Mouse (Mus musculus) G1E (cell line): Measurements from ENCODE around the gene Stx8. TPM values are rescaled to one million over a fixed set of nuclear protein-coding genes. Genes with fewer than 3 reads are reported as not detected.

Source experiments
- ATAC-seq: 2 replicates; pipeline ENCODE4 v1.8.0; 2016; ENCODE audit warnings: mild to moderate bottlenecking; ENCODE audit not compliant: insufficient number of reproducible peaks, poor library complexity, low FRiP score, severe bottlenecking; ENCODE audit errors: extremely low read depth
- DNase-seq: peaks from one replicate; pipeline ENCODE4 v3.0.0; 2012; ENCODE audit warnings: low spot score
- H3K27me3 ChIP-seq: 2 replicates; pipeline ENCODE4 v1.6.1; 2012; ENCODE audit warnings: mild to moderate bottlenecking, low read length, inconsistent platforms; ENCODE audit not compliant: insufficient read depth
- H3K36me3 ChIP-seq: replicated peaks from 2 replicates; pipeline ENCODE3; 2012; ENCODE audit warnings: mild to moderate bottlenecking, inconsistent platforms
- H3K4me1 ChIP-seq: 2 replicates; pipeline ENCODE4 v1.6.1; 2012; ENCODE audit warnings: low read depth, low read length, inconsistent platforms, mixed read lengths; ENCODE audit not compliant: insufficient read depth
- H3K4me3 ChIP-seq: 2 replicates; pipeline ENCODE4 v1.5.1; 2012; ENCODE audit warnings: low read depth, mild to moderate bottlenecking, inconsistent platforms, low read length, moderate library complexity, mixed read lengths
- H3K9me3 ChIP-seq: replicated peaks from 2 replicates; pipeline ENCODE4 v1.6.1; 2012; ENCODE audit warnings: inconsistent platforms
- CTCF ChIP-seq: IDR thresholded peaks from 2 replicates; pipeline ENCODE4 v1.5.1; 2012; ENCODE audit warnings: low read depth, low read length, inconsistent platforms, mixed read lengths
- GATA1 ChIP-seq: IDR thresholded peaks from 2 replicates; pipeline ENCODE4 v1.6.1; 2012; ENCODE audit warnings: borderline replicate concordance, low read length, inconsistent platforms, mixed read lengths
- GATA2 ChIP-seq: IDR thresholded peaks from 2 replicates; pipeline ENCODE4 v1.6.1; 2012; ENCODE audit warnings: low read depth, low read length, inconsistent platforms, borderline replicate concordance
- POLR2AphosphoS5 ChIP-seq: IDR thresholded peaks from 2 replicates; pipeline ENCODE4 v1.6.1; 2012; ENCODE audit warnings: low read depth, low read length, inconsistent platforms; ENCODE audit not compliant: insufficient replicate concordance
- TAL1 ChIP-seq: conservative IDR thresholded peaks from 2 replicates; pipeline ENCODE4 v1.6.1; 2012; ENCODE audit warnings: low read depth, low read length, inconsistent platforms, mixed read lengths
- polyA plus RNA-seq: library from polyadenylated mRNA; stranded (reverse); fragments of >175 nt; gene quantifications from 2 replicates; pipeline ENCODE4 v1.2.3, GENCODE M21; 2012
- total RNA-seq, 2 experiments: library from RNA; stranded (forward) in 1 of 2; stranded (reverse) in 1 of 2; fragments of 200-1000 nt in 1 of 2; fragments of >200 nt in 1 of 2; fragmentation: Nextera tagmentation in 1 of 2; gene quantifications; 2 replicates each; pipeline ENCODE4 v1.2.3; 2014 to 2017

The Stx8 gene
- total and polyA plus RNA-seq, 3 experiments, result 1.6 to 62.2 (median 40.1) TPM

DNA sequence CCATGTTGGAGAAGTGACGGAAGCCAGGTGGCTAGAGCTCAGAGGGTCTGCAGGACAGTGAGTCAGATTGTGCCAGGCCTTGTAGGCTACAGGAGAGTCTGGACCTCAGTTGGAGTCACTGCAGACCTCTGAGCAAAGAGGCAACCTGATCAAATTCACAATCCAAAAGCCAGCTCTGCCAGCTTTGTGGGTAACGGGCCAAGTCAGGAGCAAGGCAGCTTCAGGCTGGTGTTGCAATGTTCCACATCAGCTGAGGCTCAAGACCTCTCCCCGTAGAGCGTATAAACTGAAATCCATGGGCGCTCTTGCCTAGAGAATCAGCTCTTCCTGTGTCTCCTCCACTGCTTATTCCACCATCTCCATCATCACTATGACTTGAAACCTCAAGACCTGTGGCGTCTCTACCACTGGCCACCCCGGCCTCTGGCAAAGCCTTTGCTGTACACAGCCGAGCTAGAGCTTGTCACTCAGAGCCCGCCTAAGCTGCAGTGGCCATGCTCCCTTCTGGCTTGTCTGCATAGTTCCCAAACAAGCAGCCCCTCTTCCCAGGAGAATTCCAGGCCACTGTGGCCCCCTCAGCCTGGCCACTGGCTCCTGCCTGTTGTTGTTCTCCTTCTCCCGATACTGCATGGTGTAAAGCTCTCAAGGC lies 235.9 kb downstream of the Stx8 start:
- DNase-seq (no peak), ATAC-seq (no peak)

DNA sequence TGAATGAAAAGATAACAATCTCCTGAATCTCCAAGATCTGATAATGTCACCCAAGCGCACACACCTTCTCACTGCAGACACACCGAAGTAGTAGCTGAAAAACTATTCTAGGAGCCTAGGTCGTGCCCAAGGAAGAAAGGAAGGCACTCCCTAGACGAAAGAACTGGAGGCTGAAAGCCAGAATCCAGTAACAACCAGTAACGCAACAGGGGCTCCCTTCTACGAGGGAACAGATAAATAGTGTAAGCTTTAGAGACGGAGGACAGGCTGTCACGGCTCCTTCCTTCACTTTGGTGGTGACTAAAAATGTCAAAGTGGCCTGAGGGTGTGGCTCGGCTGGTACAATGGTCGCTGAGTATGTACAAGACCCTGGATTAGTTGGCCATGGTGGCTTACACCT lies 236.6 kb downstream of the Stx8 start:
- Histone ChIP-seq H3K4me3 (no peak overlapping the region), H3K4me1 (no peaks in the 10 kb centered on the region), H3K27me3 (no peaks in the 10 kb centered on the region), H3K36me3 (peaks cover 17% of the 10 kb centered on the region), H3K9me3 (no peaks in the 10 kb centered on the region)
- no peak for TF ChIP-seq POLR2AphosphoS5
- no peak for TF ChIP-seq GATA2
- no peak for TF ChIP-seq CTCF
- no peak for TF ChIP-seq GATA1
- no peak for TF ChIP-seq TAL1
- no peak for DNase-seq
- ATAC-seq, result no peak

More for the DNA sequence above, 235.9 kb downstream of the Stx8 start:
- Histone ChIP-seq H3K36me3 (peaks cover 17% of the 10 kb centered on the region), H3K9me3 (no peaks in the 10 kb centered on the region), H3K27me3 (no peaks in the 10 kb centered on the region), H3K4me1 (no peaks in the 10 kb centered on the region), H3K4me3 (no peak overlapping the region)
- TF ChIP-seq GATA1, result no peak

DNA sequence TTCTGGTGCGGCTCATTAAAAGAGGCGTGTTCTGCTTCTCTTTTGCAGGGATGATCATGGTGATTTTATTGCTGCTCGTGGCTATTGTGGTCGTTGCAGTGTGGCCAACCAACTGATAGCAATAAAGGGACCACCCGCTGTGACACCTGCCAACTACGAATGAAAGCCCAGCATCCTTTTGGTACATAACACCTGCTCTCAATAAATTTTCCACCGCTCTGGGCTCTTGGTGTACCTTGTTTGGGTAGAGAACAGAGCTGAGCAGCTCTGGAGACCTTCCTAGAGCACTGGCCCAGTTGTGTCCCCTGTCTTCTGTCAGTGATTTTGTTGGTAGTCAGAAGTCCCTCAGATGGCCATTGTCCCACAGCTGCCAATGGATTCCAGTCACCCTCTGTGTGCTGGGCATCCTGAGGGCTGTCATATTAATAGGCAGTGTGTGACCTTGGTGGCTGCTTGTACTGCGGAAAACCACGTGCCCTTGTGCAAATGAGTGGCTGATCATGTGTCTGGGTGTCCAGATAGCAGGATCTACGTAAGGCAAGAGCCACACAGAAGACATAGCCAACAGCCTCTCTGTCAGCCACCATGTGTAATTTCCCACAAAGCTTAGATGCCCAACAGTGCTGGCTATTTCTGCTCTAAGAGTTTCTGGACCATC lies 237.8 kb downstream of the Stx8 start:
- no peaks in the 10 kb centered on the region for H3K4me1 ChIP-seq
- no peak for DNase-seq

DNA sequence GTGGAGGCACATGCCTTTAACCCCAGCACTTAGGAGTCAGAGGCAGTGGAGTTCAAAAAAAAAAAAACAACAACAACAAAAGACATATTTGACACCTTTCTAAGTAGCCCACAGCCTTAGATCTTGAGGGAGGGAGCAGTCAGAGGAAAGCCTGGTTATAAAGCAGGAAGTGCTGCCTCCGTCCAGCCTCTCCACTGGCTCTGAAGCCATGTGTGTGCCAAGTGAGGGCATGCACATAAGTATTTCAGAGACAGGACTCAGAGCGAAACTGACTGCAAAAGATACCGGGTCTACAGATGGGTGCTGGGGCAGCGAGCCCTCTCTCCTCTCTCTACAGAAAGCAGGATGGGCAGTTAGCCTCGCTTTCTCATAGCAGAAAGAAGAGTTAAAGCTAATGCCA lies 238.4 kb downstream of the Stx8 start:
- Histone ChIP-seq H3K4me3 (no peak overlapping the region), H3K36me3 (peaks cover 15% of the 10 kb centered on the region), H3K27me3 (no peaks in the 10 kb centered on the region), H3K9me3 (no peaks in the 10 kb centered on the region), H3K4me1 (no peaks in the 10 kb centered on the region)
- DNase-seq, result no peak
- TF ChIP-seq CTCF (no peak), GATA1 (no peak), POLR2AphosphoS5 (no peak), TAL1 (no peak), GATA2 (no peak)
- no peak for ATAC-seq

More for the DNA sequence above, 237.8 kb downstream of the Stx8 start:
- no peak for ATAC-seq
- Histone ChIP-seq H3K36me3 (peaks cover 15% of the 10 kb centered on the region), H3K4me3 (no peak overlapping the region), H3K27me3 (no peaks in the 10 kb centered on the region), H3K9me3 (no peaks in the 10 kb centered on the region)
- TF ChIP-seq CTCF (no peak), TAL1 (no peak), POLR2AphosphoS5 (no peak), GATA2 (no peak), GATA1 (no peak)

DNA sequence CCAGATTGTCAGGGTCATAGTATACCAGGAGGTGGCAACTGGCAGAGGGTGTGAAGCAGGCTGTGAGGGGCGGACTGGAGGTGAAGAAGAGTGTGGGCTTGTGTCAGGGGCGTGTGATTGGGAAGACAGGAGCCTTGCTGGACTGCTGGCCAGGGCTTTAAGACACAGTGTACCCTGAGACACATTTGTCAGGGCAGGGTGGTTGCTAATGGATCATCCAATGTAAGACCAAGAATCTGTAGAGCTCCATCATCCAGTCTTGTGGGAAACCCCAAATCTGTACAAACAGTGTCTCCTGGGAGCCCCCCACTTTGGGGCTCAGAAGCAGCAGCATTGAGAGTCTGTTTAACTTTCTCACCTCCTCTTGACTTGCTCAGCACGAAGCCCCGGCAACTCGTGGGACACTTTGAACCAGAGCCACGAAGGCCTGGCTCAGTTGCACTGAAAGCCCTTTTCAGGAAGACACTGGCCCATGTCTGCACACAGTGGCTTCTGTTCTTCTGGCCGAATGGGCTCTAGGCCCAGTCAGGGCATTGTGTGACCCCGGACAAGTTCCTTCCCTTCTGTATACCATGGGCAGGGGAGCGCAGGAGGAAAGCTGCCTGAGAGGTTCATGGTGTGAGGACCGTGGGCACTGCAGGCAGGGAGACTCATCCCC lies 239.7 kb downstream of the Stx8 start:
- no peaks in the 10 kb centered on the region for H3K27me3 ChIP-seq
- H3K4me3 ChIP-seq, result no peak overlapping the region
- H3K9me3 ChIP-seq, result no peaks in the 10 kb centered on the region
- H3K4me1 ChIP-seq, result no peaks in the 10 kb centered on the region
- no peak for DNase-seq
- TF ChIP-seq TAL1 (no peak), GATA1 (no peak), POLR2AphosphoS5 (no peak), GATA2 (no peak), CTCF (no peak)
- no peak for ATAC-seq
- H3K36me3 ChIP-seq, result peaks cover 15% of the 10 kb centered on the region

DNA sequence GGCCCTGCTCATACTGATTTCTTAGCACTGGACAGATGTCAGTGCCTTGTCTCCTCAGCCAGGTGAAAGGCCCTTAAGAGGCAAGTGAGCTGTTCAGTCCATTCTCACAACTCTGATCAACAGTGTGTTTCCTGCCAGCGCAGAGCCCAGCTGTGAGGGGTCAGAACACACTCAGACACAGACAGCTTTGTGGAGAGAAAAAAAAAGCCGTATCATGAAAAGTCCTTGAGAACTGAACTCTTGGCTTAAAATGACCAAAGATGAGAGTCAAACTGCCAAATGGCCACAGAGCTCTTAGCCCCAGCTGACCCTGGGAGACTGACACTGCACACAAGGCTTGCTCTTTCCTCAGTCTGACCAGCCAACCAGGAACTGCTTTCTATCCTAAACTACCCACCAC lies 242.0 kb downstream of the Stx8 start:
- Histone ChIP-seq H3K27me3 (no peaks in the 10 kb centered on the region), H3K4me1 (no peaks in the 10 kb centered on the region), H3K4me3 (no peak overlapping the region), H3K36me3 (peaks cover 15% of the 10 kb centered on the region), H3K9me3 (no peaks in the 10 kb centered on the region)
- TF ChIP-seq CTCF, result no peak
- no peak for TF ChIP-seq TAL1
- TF ChIP-seq GATA1, result no peak
- TF ChIP-seq POLR2AphosphoS5, result no peak
- DNase-seq (no peak), ATAC-seq (no peak)
